Mouse (Mus musculus) brain, adult 2 months (tissue): ENCODE results near the gene 1700037C18Rik.
"Not testable (repeated sequence)": the region's sequence is repeated elsewhere in the genome, so short reads cannot be mapped to it uniquely, and the experiment has no call there.

Experiments used
- DNase-seq: peaks from one replicate; pipeline ENCODE4 v3.0.0; 2011; ENCODE audit warnings: low read depth, low spot score

The 1700037C18Rik gene

DNA sequence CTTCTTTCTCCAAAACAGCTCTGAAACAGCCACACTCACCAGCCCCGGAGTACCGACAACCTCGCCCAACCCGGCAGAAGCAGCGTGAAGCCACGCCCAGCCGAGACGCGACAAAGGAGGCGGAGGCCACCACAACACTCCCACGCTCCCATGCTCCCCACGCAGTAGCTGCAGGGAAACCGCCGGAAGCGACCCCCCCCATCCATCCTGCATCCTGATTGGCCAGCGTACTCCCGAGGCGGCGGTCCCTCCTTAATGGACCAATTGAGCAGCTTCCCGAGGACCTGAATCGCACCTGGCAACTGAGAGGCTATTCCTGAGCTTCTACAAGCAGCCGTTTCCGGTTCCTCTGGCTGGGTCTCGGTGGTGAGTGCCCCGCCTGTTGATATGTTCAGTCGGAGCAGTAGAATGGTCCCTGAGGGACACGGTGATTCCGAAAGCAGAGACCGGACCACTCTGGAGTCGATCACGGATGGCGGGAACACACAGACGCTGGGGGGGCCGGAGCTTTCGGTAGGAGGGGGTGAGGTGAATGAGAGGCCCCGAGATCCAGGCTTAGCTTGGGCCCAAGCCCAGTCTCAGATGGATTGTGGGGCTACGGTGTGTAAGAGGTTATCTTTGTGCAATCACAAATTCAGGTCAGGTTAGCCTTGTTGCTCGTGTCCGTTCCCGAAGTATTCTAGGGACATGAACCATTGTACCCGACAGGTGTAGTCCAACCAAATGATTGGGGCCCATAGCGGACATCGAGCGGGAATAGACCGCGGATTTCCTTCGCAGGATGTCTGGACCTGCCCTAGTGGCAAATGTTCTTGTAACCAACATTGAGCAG lies 36.1 kb downstream of the 1700037C18Rik start, which contains the start of gene Naa60:
Gene Naa60, plus strand, starts transcription at position 160 of the 832 bp plus-strand sequence.
- peak; percentile 98 for DNase-seq

DNA sequence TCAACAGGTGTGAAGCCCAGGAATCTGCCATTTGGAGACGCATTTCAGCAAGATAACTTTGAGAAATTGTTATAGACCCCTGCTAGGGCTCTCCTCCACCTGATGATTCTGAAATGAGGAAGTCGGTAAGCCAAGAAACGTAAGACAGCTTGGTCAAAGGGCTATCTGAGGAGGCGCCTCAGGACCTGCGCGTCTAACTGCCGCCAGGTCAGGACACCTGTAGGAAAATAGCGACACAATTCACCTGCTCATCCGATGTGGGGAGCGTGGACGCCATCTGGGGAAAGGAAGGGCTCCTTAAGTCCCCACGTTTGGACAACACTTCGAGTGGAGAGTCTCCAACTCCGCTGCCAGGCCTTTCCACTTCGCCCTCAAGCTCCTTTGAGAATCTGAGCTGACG lies 36.7 kb downstream of the 1700037C18Rik start:
- DNase-seq: no peak

DNA sequence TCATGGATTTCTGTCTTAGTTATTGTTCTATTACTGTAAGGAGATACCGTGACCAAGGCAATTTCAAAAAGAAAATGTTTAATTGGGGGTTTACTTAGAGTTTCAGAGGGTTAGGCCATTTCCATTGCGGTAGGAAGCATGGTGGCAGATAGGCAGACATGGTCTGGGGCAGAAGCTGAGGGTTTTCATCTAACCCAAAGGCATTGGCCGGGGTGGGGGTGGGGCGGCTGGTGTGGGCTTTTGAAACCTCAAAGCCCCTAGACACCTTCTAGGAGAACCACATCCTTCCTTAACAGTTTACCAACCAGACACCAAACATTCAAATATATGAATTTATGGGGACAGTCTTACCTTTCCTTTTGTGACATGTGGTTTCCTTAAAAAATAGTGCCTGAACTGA lies 49.2 kb downstream of the 1700037C18Rik start:
- DNase-seq: no peak

DNA sequence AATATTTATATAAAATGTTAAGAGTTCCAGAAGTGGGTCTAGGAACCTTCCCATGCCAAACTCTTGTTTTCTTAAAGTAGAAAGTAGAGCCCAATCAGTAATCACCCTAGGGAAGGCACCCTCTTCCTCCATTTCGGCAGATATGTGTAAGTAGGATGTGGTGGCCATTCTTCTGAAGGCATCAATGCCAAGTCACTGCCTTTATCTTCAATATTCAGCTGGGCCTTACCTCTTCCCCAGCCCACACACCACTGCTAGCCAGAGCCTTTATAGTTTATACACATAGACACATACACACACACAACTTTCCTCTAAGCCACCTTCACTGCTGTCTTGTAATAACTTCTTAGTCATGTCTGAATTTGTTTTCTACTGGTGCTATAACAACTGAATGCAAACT lies 52.7 kb downstream of the 1700037C18Rik start:
- no peak for DNase-seq

DNA sequence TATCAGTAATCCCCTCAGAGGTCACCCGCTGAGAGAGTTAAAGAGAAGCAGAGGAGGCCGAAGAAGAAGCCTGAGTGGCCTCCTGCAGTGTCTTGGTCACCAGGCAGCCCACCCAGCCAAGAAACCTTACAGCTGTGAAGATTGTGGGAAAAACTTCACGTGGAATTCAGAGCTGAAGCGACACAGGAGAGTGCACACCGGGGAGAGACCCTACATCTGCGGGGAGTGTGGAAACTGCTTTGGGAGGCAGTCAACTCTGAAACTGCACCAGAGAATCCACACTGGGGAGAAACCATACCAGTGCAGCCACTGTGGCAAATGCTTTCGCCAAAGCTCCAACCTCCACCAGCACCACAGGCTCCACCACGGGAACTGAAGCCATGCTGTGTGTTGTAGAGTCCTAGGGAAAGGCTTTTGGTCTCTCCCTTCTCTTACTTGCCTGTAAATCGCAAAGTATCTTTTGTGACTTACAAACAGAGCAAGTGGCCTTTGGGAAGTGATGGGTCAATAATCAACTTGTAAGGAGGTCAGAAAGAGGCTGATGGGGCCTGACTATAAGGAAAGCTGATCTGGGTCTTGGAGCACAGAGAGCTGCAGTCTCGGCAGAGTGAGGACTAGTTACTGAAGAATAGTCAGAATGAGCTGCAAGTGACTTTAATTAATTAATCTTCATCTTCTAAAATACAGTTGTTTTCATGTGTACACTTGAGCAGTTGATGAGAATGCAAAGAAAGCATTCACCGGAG lies 53.9 kb downstream of the 1700037C18Rik start:
- no peak for DNase-seq

DNA sequence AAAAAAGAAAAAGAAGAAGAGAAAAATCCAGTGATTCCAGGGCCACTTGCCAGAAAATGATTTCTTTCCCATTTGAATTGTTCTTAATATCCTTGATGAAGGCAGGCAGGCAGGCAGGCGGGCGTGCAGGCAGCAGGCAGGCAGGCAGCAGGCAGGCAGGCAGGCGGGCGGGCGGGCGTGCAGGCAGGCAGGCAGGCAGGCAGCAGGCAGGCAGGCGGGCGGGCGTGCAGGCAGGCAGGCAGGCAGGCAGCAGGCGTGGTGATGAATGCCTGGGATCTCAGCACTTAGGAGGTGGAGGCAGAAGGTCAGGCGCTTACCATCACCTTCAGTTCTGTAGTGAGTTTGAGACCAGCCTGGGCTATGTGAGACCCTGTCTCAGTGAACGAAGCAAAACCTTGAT lies 55.9 kb downstream of the 1700037C18Rik start:
- no peak for DNase-seq

DNA sequence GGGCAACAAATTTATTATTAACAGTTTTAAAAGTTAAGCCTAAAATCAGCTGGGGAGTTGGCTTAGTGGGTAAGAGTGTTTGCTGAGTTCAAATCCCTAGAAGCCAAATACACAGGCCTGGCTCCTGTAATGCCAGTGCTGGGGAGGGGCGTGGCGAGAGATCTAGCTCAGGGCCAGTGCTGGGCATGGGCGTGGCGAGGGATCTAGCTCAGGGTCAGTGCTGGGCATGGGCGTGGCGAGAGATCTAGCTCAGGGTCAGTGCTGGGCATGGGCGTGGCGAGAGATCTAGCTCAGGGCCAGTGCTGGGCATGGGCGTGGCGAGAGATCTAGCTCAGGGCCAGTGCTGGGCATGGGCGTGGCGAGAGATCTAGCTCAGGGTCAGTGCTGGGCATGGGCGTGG lies 57.2 kb downstream of the 1700037C18Rik start:
- DNase-seq: not testable (repeated sequence)

DNA sequence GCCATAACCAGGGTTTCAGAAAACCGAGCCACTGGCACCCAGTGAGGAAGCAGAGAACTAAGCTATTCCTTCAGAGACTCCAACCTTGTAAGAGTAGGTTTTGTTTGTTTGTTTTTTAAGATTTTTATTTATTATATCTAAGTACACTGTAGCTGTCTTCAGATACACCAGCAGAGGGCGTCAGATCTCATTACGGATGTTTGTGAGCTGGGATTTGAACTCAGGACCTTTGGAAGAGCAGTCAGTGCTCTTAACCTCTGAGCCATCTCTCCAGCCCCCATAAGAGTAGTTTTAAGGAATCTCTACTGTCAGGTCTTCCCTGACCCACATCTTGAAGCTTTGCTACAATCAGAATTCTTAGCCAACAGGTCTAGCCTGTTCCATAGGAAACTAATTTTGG lies 60.1 kb downstream of the 1700037C18Rik start:
- no peak for DNase-seq

DNA sequence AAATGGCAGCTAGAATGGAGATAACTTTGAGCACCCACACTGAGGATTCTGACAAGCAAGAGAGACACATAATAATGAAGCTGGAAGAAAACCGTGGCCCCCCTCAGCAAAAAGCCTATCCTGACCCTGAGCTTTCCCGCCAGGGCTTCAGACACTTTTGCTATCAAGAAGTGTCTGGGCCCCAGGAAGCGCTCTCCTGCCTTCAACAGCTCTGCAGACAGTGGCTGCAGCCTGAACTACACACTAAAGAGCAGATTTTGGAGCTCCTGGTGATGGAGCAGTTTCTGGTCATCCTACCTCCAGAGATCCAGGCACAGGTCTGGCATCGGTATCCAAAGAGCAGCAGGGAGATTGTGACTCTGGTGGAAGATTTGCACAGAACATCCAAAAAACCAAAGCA lies 60.6 kb downstream of the 1700037C18Rik start:
- no peak for DNase-seq

DNA sequence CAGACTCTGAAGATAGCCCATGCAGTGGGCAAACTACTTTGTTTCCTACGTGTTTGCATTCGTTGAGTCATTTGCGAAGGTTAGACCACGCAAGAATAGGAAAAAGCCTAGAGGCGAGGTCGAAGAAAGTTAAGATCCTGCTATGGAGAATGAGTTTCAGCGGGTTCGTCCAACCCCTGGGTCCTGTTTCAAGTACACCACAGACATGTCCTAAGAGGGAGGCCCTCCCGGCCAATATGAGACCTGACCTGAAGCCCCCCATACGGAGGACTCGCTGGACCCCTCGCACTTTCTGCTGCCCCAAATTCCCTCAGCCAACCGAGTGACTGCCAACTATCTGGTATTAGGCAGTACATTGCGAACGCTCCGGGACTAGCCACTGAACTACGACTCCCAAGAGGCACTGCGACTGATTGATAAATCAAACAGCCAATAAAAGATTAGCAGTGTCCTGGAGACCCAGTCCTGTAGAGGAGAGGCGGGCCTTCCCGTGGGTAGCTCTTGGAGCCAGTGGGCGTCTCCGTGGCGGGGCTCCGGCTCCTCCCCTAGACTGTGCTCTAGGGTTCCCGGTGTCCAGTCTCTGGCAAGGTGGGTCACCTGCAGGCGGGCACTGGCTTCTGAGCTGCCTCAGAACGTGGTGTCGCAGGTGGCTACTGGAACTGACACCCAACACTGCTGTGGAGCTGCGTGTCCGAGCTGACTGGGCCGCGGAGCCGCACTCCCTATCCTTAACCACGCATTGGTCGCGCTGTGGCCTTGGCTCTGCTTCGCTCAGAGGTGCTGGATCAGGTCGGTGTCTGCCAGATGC lies 61.6 kb downstream of the 1700037C18Rik start, which contains the start of gene Zfp174:
Gene Zfp174, plus strand, starts transcription at position 558 of the 808 bp plus-strand sequence.
- peak; percentile 98 for DNase-seq
